Mouse (Mus musculus) thymus, adult 2 months (tissue): ENCODE results near the gene Baz2b.

Source experiments
- CTCF ChIP-seq: fragments of 200-500 bp; IDR thresholded peaks from 2 replicates; pipeline ENCODE4 v1.5.1; 2012; ENCODE audit warnings: mild to moderate bottlenecking, control low read depth, low read length, moderate library complexity, borderline replicate concordance; ENCODE audit not compliant: control insufficient read depth, poor library complexity, insufficient read depth; ENCODE audit errors: extremely low read depth
- POLR2A ChIP-seq: fragments of 200-500 bp; IDR thresholded peaks from 2 replicates; pipeline ENCODE4 v1.6.1; 2012; ENCODE audit warnings: mild to moderate bottlenecking, low read length, control low read depth, moderate library complexity; ENCODE audit not compliant: control insufficient read depth, poor library complexity, insufficient read depth; ENCODE audit errors: extremely low read depth

DNA sequence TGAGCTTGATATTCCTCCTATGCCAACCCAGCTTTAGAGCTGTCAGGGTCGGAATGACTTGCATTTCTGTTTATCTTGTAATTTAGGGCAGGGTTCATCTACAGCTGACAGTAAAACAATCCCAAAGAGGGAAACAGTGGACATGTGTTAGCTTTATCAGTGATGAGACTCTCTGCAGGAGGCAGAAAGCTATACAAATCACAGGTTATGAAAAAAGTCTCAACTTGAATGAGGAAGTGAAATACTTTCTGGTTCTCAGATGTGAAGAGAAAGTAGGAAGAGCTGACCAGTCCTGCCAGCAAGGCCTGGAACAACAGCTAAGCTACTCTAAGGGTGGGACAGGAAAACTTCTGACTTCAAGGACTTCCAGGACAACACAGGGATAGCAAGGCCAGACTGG lies 163.6 kb downstream of the Baz2b start:
- TF ChIP-seq CTCF, result no peak
- no peak for TF ChIP-seq POLR2A
